Mouse (Mus musculus): ENCODE data around the gene Tfap2a. TPM values are rescaled to one million over a fixed set of nuclear protein-coding genes. Genes with fewer than 3 reads are reported as not detected.

Tfap2a gene
- polyA plus RNA-seq, 1 experiment from 2014 or later = 3.3 TPM

GRCm38 (mm10) chr13:40722741-40723597 is 15.2 kb downstream of the Tfap2a start:
- ATAC-seq (replicated peaks; ENCODE audit: low FRiP score) = peak; percentile 96
- Histone ChIP-seq H3K9ac (ENCODE audit: low read length) (peak overlapping the region; percentile 45; the same call in 1 of the 2 replicates), H3K27me3 (ENCODE audit: control insufficient read depth, insufficient read depth, low read length) (peaks cover 66% of the 10 kb centered on the region), H3K4me1 (replicated peaks; ENCODE audit: control insufficient read depth, insufficient read depth, low read length) (peaks cover 2% of the 10 kb centered on the region), H3K9me3 (ENCODE audit: control insufficient read depth, low read length) (no peaks in the 10 kb centered on the region), H3K36me3 (ENCODE audit: control insufficient read depth, insufficient read depth, low read length) (no peaks in the 10 kb centered on the region), H3K27ac (ENCODE audit: low read depth, low read length) (no peak overlapping the region), H3K4me3 (ENCODE audit: low read depth, low read length) (peak overlapping the region; percentile 47), H3K4me2 (ENCODE audit: low read depth, low read length, severe bottlenecking) (peak overlapping the region; percentile 78)
- peak; percentile 98 for DNase-seq (ENCODE audit: low spot score)
- WGBS = under 1% methylated on average over 70 of the region's 70 CpGs

- peak; percentile 43 for DNase-seq (ENCODE audit: low spot score)
- WGBS = 17% methylated on average over 9 of the region's 9 CpGs
- no peak overlapping the region for H3K27ac ChIP-seq (ENCODE audit: low read depth, low read length)
- no peak overlapping the region for H3K9ac ChIP-seq (ENCODE audit: low read length)
- H3K4me1 ChIP-seq (replicated peaks; ENCODE audit: control insufficient read depth, insufficient read depth, low read length) = peaks cover 4% of the 10 kb centered on the region
- ATAC-seq (replicated peaks; ENCODE audit: low FRiP score) = no peak
- H3K4me2 ChIP-seq (ENCODE audit: low read depth, low read length, severe bottlenecking) = no peak overlapping the region
- no peaks in the 10 kb centered on the region for H3K36me3 ChIP-seq (ENCODE audit: control insufficient read depth, insufficient read depth, low read length)
- no peak overlapping the region for H3K4me3 ChIP-seq (ENCODE audit: low read depth, low read length)
- H3K9me3 ChIP-seq (ENCODE audit: control insufficient read depth, low read length) = no peaks in the 10 kb centered on the region
- H3K27me3 ChIP-seq (ENCODE audit: control insufficient read depth, insufficient read depth, low read length) = peaks cover 72% of the 10 kb centered on the region
Measured at GRCm38 (mm10) chr13:40719741-40720082, 18.5 kb downstream of the Tfap2a start.

- DNase-seq (ENCODE audit: low spot score) (peak; percentile 47), ATAC-seq (replicated peaks; ENCODE audit: low FRiP score) (no peak)
- WGBS = 15% methylated on average over 14 of the region's 14 CpGs
- H3K4me2 ChIP-seq (ENCODE audit: low read depth, low read length, severe bottlenecking) = no peak overlapping the region
- no peaks in the 10 kb centered on the region for H3K36me3 ChIP-seq (ENCODE audit: control insufficient read depth, insufficient read depth, low read length)
- H3K27me3 ChIP-seq (ENCODE audit: control insufficient read depth, insufficient read depth, low read length) = peaks cover 74% of the 10 kb centered on the region
- no peak overlapping the region for H3K27ac ChIP-seq (ENCODE audit: low read depth, low read length)
- H3K4me3 ChIP-seq (ENCODE audit: low read depth, low read length) = no peak overlapping the region
- no peak overlapping the region for H3K9ac ChIP-seq (ENCODE audit: low read length)
- H3K4me1 ChIP-seq (replicated peaks; ENCODE audit: control insufficient read depth, insufficient read depth, low read length) = peaks cover 4% of the 10 kb centered on the region
- H3K9me3 ChIP-seq (ENCODE audit: control insufficient read depth, low read length) = no peaks in the 10 kb centered on the region
Measured at GRCm38 (mm10) chr13:40719066-40719740, 19.0 kb downstream of the Tfap2a start.

GRCm38 (mm10) chr13:40716771-40717716 is 21.1 kb downstream of the Tfap2a start:
- DNase-seq (ENCODE audit: low spot score) (peak; percentile 66), ATAC-seq (replicated peaks; ENCODE audit: low FRiP score) (no peak)
- H3K4me1 ChIP-seq (replicated peaks; ENCODE audit: control insufficient read depth, insufficient read depth, low read length) = peaks cover 2% of the 10 kb centered on the region; the same call in 1 of the 2 replicates
- H3K27me3 ChIP-seq (ENCODE audit: control insufficient read depth, insufficient read depth, low read length) = peaks cover 82% of the 10 kb centered on the region
- no peak overlapping the region for H3K4me3 ChIP-seq (ENCODE audit: low read depth, low read length)
- 8% methylated on average over 29 of the region's 37 CpGs for WGBS
- no peak overlapping the region for H3K27ac ChIP-seq (ENCODE audit: low read depth, low read length)
- no peak overlapping the region for H3K4me2 ChIP-seq (ENCODE audit: low read depth, low read length, severe bottlenecking)
- H3K9me3 ChIP-seq (ENCODE audit: control insufficient read depth, low read length) = no peaks in the 10 kb centered on the region
- no peaks in the 10 kb centered on the region for H3K36me3 ChIP-seq (ENCODE audit: control insufficient read depth, insufficient read depth, low read length)
- H3K9ac ChIP-seq (ENCODE audit: low read length) = no peak overlapping the region

- DNase-seq (ENCODE audit: low spot score) (peak; percentile 42), ATAC-seq (replicated peaks; ENCODE audit: low FRiP score) (no peak)
- H3K4me2 ChIP-seq (ENCODE audit: low read depth, low read length, severe bottlenecking) = no peak overlapping the region
- WGBS = 0% methylated on average over 2 of the region's 2 CpGs
- no peaks in the 10 kb centered on the region for H3K36me3 ChIP-seq (ENCODE audit: control insufficient read depth, insufficient read depth, low read length)
- H3K9ac ChIP-seq (ENCODE audit: low read length) = no peak overlapping the region
- H3K27me3 ChIP-seq (ENCODE audit: control insufficient read depth, insufficient read depth, low read length) = peaks cover 84% of the 10 kb centered on the region
- H3K4me3 ChIP-seq (ENCODE audit: low read depth, low read length) = no peak overlapping the region
- H3K27ac ChIP-seq (ENCODE audit: low read depth, low read length) = no peak overlapping the region
- H3K9me3 ChIP-seq (ENCODE audit: control insufficient read depth, low read length) = no peaks in the 10 kb centered on the region
- peaks cover 2% of the 10 kb centered on the region; the same call in 1 of the 2 replicates for H3K4me1 ChIP-seq (replicated peaks; ENCODE audit: control insufficient read depth, insufficient read depth, low read length)
Measured at GRCm38 (mm10) chr13:40714531-40714930, 23.6 kb downstream of the Tfap2a start.

- Histone ChIP-seq H3K9ac (ENCODE audit: low read length) (no peak overlapping the region), H3K27me3 (ENCODE audit: control insufficient read depth, insufficient read depth, low read length) (peaks cover 83% of the 10 kb centered on the region), H3K4me2 (ENCODE audit: low read depth, low read length, severe bottlenecking) (no peak overlapping the region), H3K4me1 (replicated peaks; ENCODE audit: control insufficient read depth, insufficient read depth, low read length) (peaks cover 5% of the 10 kb centered on the region; the same call in 1 of the 2 replicates), H3K9me3 (ENCODE audit: control insufficient read depth, low read length) (no peaks in the 10 kb centered on the region), H3K36me3 (ENCODE audit: control insufficient read depth, insufficient read depth, low read length) (no peaks in the 10 kb centered on the region), H3K4me3 (ENCODE audit: low read depth, low read length) (no peak overlapping the region), H3K27ac (ENCODE audit: low read depth, low read length) (no peak overlapping the region)
- ATAC-seq (replicated peaks; ENCODE audit: low FRiP score) (no peak), DNase-seq (ENCODE audit: low spot score) (no peak)
- 6% methylated on average over 5 of the region's 5 CpGs for WGBS
Measured at GRCm38 (mm10) chr13:40713681-40714080, 24.5 kb downstream of the Tfap2a start.

- Histone ChIP-seq H3K4me3 (ENCODE audit: low read depth, low read length) (no peak overlapping the region), H3K27me3 (ENCODE audit: control insufficient read depth, insufficient read depth, low read length) (peaks cover 82% of the 10 kb centered on the region), H3K36me3 (ENCODE audit: control insufficient read depth, insufficient read depth, low read length) (no peaks in the 10 kb centered on the region), H3K4me2 (ENCODE audit: low read depth, low read length, severe bottlenecking) (no peak overlapping the region), H3K9me3 (ENCODE audit: control insufficient read depth, low read length) (no peaks in the 10 kb centered on the region), H3K4me1 (replicated peaks; ENCODE audit: control insufficient read depth, insufficient read depth, low read length) (peaks cover 5% of the 10 kb centered on the region; the same call in 1 of the 2 replicates), H3K27ac (ENCODE audit: low read depth, low read length) (no peak overlapping the region), H3K9ac (ENCODE audit: low read length) (no peak overlapping the region)
- 4% methylated on average over 4 of the region's 4 CpGs for WGBS
- ATAC-seq (replicated peaks; ENCODE audit: low FRiP score) (no peak), DNase-seq (ENCODE audit: low spot score) (no peak)
Measured at GRCm38 (mm10) chr13:40713241-40713640, 24.9 kb downstream of the Tfap2a start.

- H3K4me1 ChIP-seq (replicated peaks; ENCODE audit: control insufficient read depth, insufficient read depth, low read length) = peaks cover 5% of the 10 kb centered on the region; the same call in 1 of the 2 replicates
Measured at GRCm38 (mm10) chr13:40712526-40712832, 25.7 kb downstream of the Tfap2a start.

More at GRCm38 (mm10) chr13:40712526-40712832, 25.7 kb downstream of the Tfap2a start:
- H3K4me2 ChIP-seq (ENCODE audit: low read depth, low read length, severe bottlenecking) = no peak overlapping the region
- DNase-seq (ENCODE audit: low spot score) (no peak), ATAC-seq (replicated peaks; ENCODE audit: low FRiP score) (no peak)
- H3K27me3 ChIP-seq (ENCODE audit: control insufficient read depth, insufficient read depth, low read length) = peaks cover 83% of the 10 kb centered on the region
- H3K36me3 ChIP-seq (ENCODE audit: control insufficient read depth, insufficient read depth, low read length) = no peaks in the 10 kb centered on the region
- H3K9me3 ChIP-seq (ENCODE audit: control insufficient read depth, low read length) = no peaks in the 10 kb centered on the region
- WGBS = 0% methylated on average over 4 of the region's 4 CpGs
- H3K4me3 ChIP-seq (ENCODE audit: low read depth, low read length) = no peak overlapping the region
- H3K27ac ChIP-seq (ENCODE audit: low read depth, low read length) = no peak overlapping the region
- H3K9ac ChIP-seq (ENCODE audit: low read length) = no peak overlapping the region
